Mouse (Mus musculus) stomach, postnatal 0 days (tissue): ENCODE measurements around the gene Isg15.
A peak's percentile ranks its signal among the peaks of the same experiment; 100 is the strongest.

Experiments used
- CTCF ChIP-seq: IDR thresholded peaks from 2 replicates; pipeline ENCODE4 v1.5.1; 2016; ENCODE audit warnings: antibody characterized with exemption, low read depth, mild to moderate bottlenecking, moderate library complexity
- EP300 ChIP-seq: optimal IDR thresholded peaks from 2 replicates; pipeline ENCODE3; 2016; ENCODE audit warnings: antibody characterized with exemption

GRCm38 (mm10) chr4:156234701-156235213 lies 34.1 kb upstream of the Isg15 start, which contains the start of gene Plekhn1:
- TF ChIP-seq CTCF (peak; percentile 1; the same call in 1 of the 2 replicates), EP300 (no peak)
